Mouse (Mus musculus) spleen, adult 2 months (tissue): ENCODE data around the gene Akap8.

ENCODE experiments used
- CTCF ChIP-seq: fragments of 200-500 bp; IDR thresholded peaks from 2 replicates; pipeline ENCODE4 v1.5.1; 2011; ENCODE audit warnings: mild to moderate bottlenecking, inconsistent platforms; ENCODE audit not compliant: insufficient read depth, insufficient read length, insufficient replicate concordance; ENCODE audit errors: extremely low read depth
- POLR2A ChIP-seq: fragments of 200-500 bp; IDR thresholded peaks from 2 replicates; pipeline ENCODE4 v1.6.1; 2011; ENCODE audit warnings: low read depth, low read length, inconsistent platforms

- TF ChIP-seq CTCF: no peak
- no peak for TF ChIP-seq POLR2A
These were observed 46.7 kb upstream of the Akap8 start for GRCm38 (mm10) chr17:32367706-32368105.
